Mouse (Mus musculus) brown adipose tissue, adult 24 weeks (tissue): ENCODE measurements around the gene Srebf1. TPM values are rescaled to one million over a fixed set of nuclear protein-coding genes. Genes with fewer than 3 reads are reported as not detected.

Source experiments
- H3K27ac ChIP-seq: fragments of 200-500 bp; replicated peaks from 2 replicates; pipeline ENCODE4 v1.5.1; 2012; ENCODE audit warnings: low read depth, mild to moderate bottlenecking, low read length
- H3K4me1 ChIP-seq: fragments of 200-500 bp; 2 replicates; pipeline ENCODE4 v1.6.1; 2012; ENCODE audit warnings: low read length, mixed read lengths; ENCODE audit not compliant: control insufficient read depth, insufficient read depth, insufficient read length
- H3K4me3 ChIP-seq: fragments of 200-500 bp; 2 replicates; pipeline ENCODE4 v1.5.1; 2012; ENCODE audit warnings: low read depth, mild to moderate bottlenecking, low read length, moderate library complexity; ENCODE audit not compliant: insufficient read depth
- polyA plus RNA-seq: library from polyadenylated mRNA; stranded (reverse); fragments of >200 nt; gene quantifications from 2 replicates; pipeline ENCODE4 v1.2.4, GENCODE M21; 2012; ENCODE audit not compliant: missing spikeins, insufficient read depth, insufficient read length

Gene Srebf1
- polyA plus RNA-seq, 1 experiment: 192 TPM

GRCm38 (mm10) chr11:60222085-60222468 is 304 bp downstream of the Srebf1 start:
- peaks cover 20% of the 10 kb centered on the region for H3K4me1 ChIP-seq
- no peak overlapping the region for H3K27ac ChIP-seq
- H3K4me3 ChIP-seq: peak overlapping the region; percentile 63

GRCm38 (mm10) chr11:60221425-60221824 is 956 bp downstream of the Srebf1 start:
- Histone ChIP-seq H3K4me3 (no peak overlapping the region), H3K27ac (no peak overlapping the region)

DNA sequence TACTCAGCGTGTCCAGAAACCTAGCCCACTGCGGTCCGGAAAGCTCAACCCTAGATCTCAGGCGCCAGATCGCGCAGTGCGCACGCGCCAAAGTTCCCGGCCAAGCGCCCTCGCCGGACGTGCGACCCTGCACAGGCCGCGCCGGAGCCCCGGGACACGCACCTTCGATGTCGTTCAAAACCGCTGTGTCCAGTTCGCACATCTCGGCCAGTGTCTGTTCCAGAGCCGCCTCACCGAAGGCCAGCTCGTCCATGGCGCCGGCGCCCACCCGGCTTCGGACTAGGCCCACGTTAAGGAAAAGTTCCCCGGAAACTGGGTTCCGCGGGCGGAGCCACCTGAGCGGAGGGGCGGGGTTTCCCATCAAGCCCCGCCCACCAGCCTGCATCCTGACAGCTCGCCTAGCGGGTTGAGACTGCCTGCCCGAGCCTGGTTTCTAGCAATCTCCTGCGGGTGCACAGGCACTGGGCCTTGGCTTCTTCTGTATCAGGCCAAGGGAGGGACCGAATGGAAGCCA is 2.0 kb downstream of the Srebf1 start:
- peak overlapping the region; percentile 78 for H3K4me3 ChIP-seq
- peak overlapping the region; percentile 91 for H3K27ac ChIP-seq
- peaks cover 22% of the 10 kb centered on the region for H3K4me1 ChIP-seq

More at GRCm38 (mm10) chr11:60221425-60221824, 956 bp downstream of the Srebf1 start:
- peaks cover 24% of the 10 kb centered on the region for H3K4me1 ChIP-seq

DNA sequence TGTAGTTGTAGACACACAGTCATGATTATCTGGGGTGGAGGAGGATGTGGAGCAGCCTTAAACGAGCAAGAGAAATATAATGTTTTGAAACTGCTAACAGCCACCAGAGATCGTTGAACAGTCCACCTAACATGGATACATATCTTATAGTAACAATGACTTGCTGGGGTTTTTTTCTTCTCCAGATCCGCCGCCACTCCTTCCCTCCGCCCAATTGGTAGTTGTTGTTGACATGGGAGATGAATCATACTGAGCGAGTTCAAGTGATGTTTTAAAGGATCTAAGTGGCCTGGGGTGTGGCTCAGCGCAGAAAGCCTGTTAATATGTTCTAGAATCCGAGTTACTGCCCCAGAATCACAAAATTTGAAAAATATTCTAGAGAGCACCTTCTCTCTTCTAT is 2.8 kb downstream of the Srebf1 start:
- peak overlapping the region; percentile 91; the same call in 1 of the 2 replicates for H3K27ac ChIP-seq
- H3K4me3 ChIP-seq: peak overlapping the region; percentile 78
- peaks cover 20% of the 10 kb centered on the region for H3K4me1 ChIP-seq

DNA sequence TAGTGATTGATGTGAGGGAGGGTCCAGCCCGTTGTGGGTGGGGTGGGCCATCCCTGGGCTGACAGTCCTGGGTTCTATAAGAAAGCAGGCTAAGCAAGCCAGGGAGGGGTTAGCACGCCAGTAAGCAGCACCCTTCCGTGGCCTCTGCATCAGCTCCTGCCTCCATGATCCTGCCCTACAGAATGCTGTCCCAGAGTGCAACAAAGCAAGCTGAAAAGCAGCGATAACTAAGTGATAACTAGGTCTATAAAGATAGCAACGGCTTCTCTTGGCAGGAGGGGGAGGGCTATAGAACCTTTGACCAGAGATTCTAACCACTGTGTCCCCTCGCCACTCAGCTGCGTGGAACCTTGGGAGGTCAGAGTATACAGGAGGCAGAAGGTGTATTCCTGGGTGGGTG is 4.9 kb downstream of the Srebf1 start:
- Histone ChIP-seq H3K4me1 (peaks cover 18% of the 10 kb centered on the region), H3K4me3 (no peak overlapping the region), H3K27ac (no peak overlapping the region)

- Histone ChIP-seq H3K27ac (no peak overlapping the region), H3K4me1 (peaks cover 15% of the 10 kb centered on the region), H3K4me3 (no peak overlapping the region)
Measured at GRCm38 (mm10) chr11:60216671-60217070, 5.7 kb downstream of the Srebf1 start.

GRCm38 (mm10) chr11:60213266-60213665 is 9.1 kb downstream of the Srebf1 start:
- H3K4me1 ChIP-seq: peaks cover 18% of the 10 kb centered on the region

DNA sequence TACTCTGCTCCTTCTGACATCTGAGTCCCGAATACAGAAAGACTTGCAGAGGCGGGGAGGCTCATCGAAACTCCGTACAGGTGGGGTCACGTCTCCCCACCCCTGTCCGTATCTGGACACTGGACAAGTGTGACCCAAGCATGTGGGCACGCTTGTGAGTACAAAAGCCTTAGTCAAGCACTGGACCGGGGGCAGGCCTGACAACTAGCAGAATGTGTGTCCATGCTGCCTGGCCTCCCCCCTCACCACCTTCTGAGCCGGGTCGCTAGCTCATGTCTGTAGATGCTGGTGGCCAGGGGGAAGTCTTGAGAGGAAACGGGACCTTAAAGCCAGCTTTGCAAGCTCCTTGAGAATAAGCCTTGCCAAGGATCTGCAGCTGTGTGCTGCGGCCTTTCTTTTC is 10.6 kb downstream of the Srebf1 start:
- H3K27ac ChIP-seq: no peak overlapping the region
- no peak overlapping the region for H3K4me3 ChIP-seq
- H3K4me1 ChIP-seq: peaks cover 20% of the 10 kb centered on the region

More at GRCm38 (mm10) chr11:60213266-60213665, 9.1 kb downstream of the Srebf1 start:
- Histone ChIP-seq H3K27ac (no peak overlapping the region), H3K4me3 (no peak overlapping the region)

DNA sequence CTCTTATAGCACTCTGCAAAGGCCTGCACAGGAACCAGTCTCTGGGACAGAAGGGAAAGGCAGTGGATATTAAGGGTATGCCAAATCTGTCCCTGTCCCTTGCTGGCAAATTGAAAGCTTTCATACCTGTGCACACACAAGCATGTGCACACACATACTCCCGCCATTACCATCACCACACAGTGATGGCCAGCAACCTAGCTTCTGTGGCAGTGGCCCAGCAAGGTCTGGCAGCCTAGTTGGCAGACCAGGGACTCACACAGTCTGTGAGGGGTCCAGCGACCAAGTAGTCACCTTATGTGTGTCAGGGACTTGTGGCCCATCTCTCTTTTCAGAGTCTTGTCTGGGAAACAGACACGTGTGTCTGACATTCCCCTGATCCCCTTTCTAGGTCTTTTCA is 11.2 kb downstream of the Srebf1 start:
- Histone ChIP-seq H3K27ac (no peak overlapping the region), H3K4me1 (peaks cover 19% of the 10 kb centered on the region), H3K4me3 (no peak overlapping the region)

GRCm38 (mm10) chr11:60210305-60210724 is 12.1 kb downstream of the Srebf1 start:
- Histone ChIP-seq H3K4me1 (peaks cover 20% of the 10 kb centered on the region), H3K27ac (peak overlapping the region; percentile 81), H3K4me3 (peak overlapping the region; percentile 69)

DNA sequence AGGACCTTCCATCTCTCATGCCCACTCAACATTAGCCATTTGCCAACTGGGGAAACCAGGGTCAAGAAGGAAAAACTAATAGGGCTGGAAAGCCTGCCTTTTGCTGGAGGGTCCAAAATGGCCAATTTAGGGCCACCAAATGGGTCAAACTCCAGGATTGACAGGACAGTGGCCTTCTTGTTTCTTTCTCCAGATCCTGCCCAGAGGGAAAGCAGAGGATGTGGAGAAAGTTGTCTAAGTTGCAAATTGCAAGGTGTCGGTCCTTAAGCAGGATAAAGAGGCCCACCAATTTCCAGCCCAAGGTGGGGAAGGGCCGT is 12.5 kb downstream of the Srebf1 start:
- Histone ChIP-seq H3K27ac (peak overlapping the region; percentile 81), H3K4me3 (peak overlapping the region; percentile 69), H3K4me1 (peaks cover 20% of the 10 kb centered on the region)

DNA sequence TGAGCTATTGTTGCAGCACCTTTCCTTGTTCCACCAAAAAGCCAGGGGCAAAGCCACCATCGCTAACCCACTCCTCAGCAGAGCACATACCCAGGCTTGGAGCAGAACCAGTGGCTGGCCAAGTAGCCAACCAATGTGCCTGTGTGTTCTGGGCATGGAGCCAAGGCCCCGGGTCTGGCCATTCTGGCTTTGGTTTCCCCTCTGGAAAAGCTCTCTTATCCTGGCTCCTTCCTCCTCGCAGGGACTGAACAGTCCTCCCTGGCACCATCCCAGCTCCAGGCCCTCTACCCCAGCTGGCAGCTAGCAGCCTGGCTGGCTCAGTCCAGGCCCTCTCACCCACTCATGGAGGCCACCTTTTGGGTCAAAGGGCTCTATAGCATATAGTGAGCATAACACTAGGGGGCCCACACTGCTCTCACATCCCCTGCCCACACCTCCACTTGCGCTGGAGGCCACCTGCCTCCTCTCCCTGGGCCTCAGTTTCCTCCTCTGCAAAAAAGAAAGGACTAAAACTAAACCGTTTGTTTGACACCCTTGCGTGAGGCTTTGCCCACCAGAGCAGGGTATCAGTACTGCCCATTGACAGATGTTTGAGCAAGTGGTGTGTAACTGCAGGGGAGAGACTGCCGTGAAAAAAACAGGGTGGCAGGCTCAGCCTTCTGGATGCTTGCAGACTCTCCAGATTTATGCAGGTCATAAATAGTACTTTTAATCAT is 13.0 kb downstream of the Srebf1 start:
- Histone ChIP-seq H3K4me3 (peak overlapping the region; percentile 69), H3K27ac (peak overlapping the region; percentile 82), H3K4me1 (peaks cover 20% of the 10 kb centered on the region)

GRCm38 (mm10) chr11:60208712-60209111 is 13.7 kb downstream of the Srebf1 start:
- Histone ChIP-seq H3K4me1 (peaks cover 20% of the 10 kb centered on the region), H3K4me3 (peak overlapping the region; percentile 69), H3K27ac (peak overlapping the region; percentile 82)

DNA sequence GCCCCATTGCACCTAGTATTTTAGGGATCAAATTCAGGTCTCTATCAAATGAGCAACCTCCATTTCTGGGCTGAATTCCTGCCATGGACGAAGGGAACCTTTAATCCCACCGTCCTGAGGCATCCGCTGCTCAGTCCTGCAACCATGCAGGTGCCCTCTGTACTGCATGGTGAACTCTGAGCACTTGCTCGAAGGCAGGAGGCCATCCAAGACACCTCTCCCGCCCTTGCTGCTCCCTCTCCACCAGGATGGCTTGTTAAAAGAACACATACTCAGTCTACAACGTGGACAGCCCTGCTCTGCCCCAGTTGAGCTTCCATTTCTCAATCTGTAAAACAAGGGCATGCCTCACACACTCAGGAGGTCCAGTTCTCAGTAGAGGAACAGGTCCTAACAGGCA is 14.2 kb downstream of the Srebf1 start:
- Histone ChIP-seq H3K27ac (peak overlapping the region; percentile 82), H3K4me1 (peaks cover 16% of the 10 kb centered on the region), H3K4me3 (peak overlapping the region; percentile 69)

GRCm38 (mm10) chr11:60206207-60206606 is 16.2 kb downstream of the Srebf1 start:
- H3K4me3 ChIP-seq: 0 out of 2 replicates have a peak overlapping the region, but pooled peaks have one; percentile 69
- peaks cover 16% of the 10 kb centered on the region for H3K4me1 ChIP-seq
- H3K27ac ChIP-seq: no peak overlapping the region

DNA sequence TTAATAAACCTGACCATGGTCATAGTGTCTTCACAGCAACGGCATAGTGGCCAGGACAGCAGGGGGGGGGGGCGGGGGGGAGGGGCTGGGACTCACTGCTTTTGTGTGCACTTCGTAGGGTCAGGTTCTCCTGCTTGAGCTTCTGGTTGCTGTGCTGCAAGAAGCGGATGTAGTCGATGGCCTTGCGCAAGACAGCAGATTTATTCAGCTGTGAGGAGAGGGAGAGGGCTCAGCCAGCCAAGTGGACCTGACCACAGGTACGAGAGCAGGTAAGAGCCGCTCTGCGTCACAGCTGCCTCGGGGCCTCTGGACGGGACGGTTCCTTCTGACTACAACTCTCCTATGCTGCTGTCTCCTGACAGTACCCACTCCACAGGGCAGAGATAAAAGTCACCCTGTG is 17.4 kb downstream of the Srebf1 start:
- peaks cover 12% of the 10 kb centered on the region; the same call in 1 of the 2 replicates for H3K4me1 ChIP-seq
- H3K27ac ChIP-seq: no peak overlapping the region
- H3K4me3 ChIP-seq: no peak overlapping the region
